Mouse (Mus musculus) CH12F3 (cell line): ENCODE data around the gene Lrrc52.

Experiments used
- in situ Hi-C: fragments of 300-500 bp; cut with MboI; formaldehyde crosslinking; loops from 2 replicates; pipeline ENCODE4 v1.14.3; 2020; ENCODE audit warnings: low sequenced_read_pairs

Gene Lrrc52

DNA sequence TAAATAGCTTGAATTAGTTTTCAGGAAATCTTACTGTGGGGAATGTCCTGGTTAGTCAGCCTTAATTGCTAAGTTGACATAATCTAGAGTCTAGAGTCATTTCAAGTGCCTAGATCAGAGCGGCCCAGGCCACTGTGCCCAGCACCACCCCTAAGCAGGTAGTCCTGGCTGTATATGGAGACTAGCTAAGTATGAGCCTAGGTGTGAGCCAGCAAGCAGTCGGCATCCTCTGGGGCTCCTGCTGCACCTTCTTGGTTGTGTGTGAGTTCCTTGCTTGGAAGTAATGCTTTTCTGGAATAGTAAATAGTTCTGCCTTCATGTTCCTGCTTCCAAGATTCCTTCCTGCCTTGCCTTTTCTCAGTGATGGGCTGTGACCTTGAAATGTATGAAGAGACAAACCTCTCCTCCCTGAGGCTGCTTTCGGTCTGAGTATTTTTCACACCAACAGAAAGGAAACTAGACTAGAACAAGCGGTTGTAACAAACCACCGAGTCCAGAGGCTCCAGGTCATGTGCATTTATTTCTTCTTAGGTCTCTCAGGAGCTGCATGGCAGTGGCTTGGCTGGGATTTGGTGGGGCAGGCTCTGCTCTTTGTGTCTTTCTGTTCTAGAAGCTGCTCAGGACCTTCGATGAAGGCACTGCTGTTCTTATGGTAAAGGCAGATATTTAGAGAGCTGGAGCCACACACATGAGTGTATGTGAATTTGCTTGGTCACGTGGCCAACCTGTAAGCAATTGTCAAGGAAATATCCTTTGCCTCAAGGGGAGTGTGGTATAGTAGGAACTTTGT, 30.2 kb downstream of the Lrrc52 start:
- in situ Hi-C loops = no loop called here

DNA sequence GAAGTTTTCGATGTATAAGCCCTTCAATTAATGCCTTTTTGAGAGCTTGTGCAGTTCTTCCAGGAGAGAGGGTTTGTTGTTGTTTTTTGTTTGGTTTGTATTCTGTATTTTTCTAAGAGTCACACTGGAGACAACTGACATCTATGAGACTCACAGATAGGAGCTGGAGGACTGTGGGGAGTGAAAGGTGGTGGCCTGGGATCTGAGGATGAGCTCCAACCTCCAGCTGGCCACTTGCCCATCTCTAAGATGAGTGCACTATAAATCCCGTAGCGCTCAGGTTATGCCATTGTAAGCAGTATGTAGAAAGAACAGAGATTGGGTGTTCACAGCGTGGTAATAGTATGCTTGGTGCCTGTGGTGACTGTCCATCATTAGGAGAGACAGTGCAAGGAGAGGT, 31.6 kb downstream of the Lrrc52 start:
- in situ Hi-C loops = no loop called here

DNA sequence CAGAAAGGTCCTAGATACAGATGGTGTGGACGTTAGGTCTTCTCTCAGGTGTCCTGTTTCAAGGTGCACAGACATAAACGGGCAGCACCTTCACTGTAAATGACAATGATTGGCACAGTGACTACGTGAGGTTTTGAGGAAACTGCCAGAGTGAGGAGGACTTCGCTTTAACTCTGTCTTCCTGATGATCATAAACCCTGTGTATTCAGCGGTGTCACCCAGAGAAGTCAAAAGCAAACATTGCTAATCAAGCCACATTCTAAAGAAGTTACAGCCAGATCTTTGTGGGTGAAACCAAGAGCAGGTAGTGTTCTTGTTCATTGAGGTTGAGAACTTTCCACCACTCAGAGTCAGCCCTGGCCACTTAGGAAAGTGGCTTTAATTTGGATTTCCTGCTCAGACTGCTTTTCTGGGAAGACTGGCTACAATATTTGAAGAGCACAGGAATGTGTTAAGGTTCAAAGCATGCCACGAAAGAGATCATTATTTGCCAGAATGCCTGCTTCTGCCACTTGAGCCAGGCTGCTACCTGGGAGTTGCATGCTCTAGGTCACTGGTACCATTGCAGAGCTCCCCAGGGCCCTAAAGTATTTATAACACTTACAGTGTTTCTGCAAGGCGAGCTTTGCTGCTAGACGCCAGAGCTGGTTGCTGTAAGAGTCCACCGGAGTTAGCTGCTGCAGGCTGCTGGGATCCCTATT, 35.5 kb downstream of the Lrrc52 start:
- in situ Hi-C loops = no loop called here

DNA sequence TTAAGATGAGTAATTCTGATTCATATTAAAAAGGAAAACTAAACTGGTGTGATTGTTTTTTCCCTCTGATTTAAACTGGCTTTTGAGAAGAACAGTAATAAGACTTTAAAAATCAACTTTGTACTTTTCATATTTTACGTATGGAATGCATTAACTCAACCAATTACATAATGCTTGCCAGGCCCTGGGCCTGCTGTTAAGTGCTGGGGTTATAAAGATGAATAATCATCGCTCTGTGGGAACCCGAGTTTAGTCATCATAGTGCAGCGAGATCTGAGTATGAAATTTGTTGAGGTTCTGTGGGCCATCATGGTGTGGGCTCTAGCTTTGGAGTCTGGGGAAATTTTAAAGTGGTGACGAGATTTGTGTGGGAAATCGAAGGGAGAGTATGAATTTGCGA, 39.9 kb downstream of the Lrrc52 start:
- in situ Hi-C loops = no loop called here

DNA sequence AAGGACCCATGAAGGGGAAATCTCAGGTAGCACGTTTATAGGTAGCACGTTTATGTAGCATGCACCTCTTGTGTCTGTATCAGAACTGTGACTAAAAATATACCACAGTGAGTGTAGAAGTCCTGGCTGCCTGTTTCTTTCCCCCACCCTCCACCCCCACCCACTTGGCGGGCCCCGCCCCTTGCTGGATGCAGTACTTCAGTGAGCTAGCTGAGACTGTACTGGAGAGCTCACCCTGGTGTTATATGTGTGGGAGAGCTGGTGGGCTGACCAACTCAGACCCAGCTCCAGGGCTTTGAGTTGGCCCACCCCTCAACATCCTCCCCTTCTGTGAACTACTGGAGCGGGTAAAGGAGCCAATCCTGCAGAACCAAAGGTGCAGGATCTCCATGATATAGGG, 41.0 kb downstream of the Lrrc52 start:
- in situ Hi-C loops = no loop called here

DNA sequence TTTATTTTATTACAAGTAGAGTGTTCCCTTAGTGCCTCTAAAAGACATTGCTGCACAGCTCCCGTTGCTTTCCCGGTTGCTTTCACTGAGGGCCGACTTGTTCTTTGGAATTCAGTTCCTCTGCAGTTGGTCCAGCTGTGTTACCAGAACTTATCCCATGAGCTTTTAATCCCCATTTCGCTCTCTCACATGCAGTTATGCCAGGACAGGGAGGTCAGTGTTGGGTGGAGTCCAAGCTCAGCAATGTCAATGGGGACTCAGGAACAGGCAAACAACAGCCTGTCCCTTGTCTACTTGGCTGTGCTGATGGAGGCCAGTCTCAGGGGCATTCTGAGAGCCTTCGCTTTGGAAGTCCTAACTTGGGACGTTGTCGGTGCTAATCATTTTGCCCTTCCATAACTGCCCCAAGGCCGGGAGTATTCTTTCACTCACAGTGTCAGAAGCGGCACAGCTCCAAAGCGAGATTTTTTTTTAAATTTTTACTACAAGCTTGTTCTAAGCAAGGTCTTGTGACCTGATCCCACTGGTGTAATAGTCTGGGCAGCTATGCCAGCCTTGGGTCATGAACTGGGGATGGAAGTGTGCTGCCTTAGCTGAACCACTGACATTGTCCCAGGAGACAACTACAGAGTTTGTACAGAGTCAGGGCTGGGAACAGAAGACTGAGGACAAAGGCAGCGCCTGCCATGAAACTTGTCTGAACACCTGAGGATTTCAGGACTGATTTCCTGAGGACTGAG, 43.9 kb downstream of the Lrrc52 start:
- in situ Hi-C loops = loop anchor here (25.0 kb wide), 1 partner anchor 1940 kb away; no protein-coding TSS in a partner anchor

DNA sequence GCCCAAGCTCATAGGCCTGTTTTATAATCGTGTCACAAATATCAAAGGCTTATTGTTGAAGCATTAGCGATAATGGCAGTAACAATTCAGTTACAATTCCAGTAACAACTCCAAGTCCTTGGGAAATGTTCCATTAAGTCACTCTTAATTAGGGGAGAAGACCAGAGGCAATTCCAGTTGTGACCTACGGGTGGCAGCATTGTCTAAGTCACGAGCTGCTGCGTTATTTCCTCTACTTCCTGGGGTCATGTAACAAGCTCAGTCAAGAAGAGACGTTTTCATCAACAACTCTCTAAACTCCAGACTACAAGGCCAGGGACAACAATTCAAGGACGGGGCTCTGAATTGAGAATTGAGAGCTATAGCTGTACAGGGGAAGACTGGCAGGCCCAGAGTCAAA, 51.7 kb downstream of the Lrrc52 start:
- in situ Hi-C loops = loop anchor here (25.0 kb wide), 1 partner anchor 1947 kb away; no protein-coding TSS in a partner anchor

DNA sequence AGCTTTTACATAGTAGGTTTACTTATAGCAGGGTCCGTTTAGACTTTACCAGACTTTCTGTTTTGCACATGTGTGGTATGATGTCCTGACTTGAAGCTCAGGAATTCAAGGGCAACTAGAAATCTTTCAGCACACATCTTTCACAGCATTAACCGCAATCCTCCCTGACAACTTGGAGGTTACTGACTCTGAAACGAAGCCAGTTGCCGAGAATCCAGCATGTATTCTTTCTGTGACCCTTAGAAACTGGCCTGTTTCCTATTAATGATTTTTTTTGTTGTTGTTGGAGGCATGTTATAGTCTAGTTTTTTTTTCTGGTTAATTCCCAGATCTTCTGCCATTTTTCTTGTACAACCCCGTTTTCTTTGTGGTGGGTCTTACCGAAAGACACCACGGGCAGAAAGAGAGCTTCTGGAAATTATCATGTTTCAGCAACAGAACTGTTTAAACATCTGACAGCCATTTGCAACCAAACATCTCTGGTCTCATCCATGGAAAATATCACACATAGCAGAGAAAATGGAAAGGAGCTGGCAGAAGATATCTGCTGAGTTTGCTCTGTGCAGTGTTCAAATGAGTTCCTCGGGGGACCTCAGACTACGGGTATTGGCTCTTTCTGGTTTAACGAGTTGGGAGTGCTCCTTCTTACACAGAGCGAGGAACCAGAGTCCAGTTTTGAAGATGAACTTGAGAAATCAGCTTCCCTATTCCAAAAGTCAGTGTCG, 54.4 kb downstream of the Lrrc52 start:
- in situ Hi-C loops = loop anchor here (25.0 kb wide), 1 partner anchor 1950 kb away; no protein-coding TSS in a partner anchor

DNA sequence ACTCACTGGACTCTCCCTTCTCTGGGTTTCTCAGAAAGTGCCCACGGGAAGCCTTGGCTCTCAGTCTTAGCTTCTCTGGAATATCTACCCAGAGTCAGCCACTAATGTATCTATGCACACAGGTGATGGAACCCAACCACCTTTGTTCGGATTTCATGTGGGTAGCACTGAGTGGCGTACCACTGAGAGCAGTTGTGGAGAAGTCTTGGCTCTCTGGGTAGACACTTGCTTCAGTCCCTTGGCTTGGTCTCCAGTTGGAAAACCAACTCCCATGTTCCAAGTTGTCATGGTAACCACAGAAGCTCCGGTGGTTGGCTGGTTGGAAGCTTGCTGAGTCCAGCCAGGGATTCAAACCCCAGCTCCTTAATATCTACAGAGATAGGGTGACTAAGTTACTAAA, 57.0 kb downstream of the Lrrc52 start:
- in situ Hi-C loops = loop anchor here (25.0 kb wide), 1 partner anchor 1953 kb away; no protein-coding TSS in a partner anchor

DNA sequence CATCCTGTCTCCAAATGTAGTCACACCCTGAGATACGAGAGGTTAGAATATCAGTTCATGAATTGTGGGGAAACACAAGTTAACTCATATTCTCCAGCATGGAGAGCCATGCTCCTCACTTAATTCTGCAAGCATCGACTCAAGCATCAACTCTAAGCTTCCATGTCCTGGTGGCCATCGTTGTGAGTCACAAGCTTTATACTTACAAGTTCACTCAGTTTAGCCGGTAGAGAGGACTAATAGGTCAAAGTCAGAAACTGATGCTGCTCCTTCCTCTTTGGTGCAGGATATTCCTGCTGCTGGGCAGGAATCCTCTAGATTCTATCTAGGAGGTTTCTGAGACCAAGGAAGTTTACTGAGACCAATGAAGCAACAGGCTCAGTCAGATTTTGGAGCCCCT, 61.3 kb downstream of the Lrrc52 start:
- in situ Hi-C loops = loop anchor here (25.0 kb wide), 1 partner anchor 1957 kb away; no protein-coding TSS in a partner anchor
